Comparison of ENCODE assay signal across 8 mouse cellular contexts in the genomic region with DNA sequence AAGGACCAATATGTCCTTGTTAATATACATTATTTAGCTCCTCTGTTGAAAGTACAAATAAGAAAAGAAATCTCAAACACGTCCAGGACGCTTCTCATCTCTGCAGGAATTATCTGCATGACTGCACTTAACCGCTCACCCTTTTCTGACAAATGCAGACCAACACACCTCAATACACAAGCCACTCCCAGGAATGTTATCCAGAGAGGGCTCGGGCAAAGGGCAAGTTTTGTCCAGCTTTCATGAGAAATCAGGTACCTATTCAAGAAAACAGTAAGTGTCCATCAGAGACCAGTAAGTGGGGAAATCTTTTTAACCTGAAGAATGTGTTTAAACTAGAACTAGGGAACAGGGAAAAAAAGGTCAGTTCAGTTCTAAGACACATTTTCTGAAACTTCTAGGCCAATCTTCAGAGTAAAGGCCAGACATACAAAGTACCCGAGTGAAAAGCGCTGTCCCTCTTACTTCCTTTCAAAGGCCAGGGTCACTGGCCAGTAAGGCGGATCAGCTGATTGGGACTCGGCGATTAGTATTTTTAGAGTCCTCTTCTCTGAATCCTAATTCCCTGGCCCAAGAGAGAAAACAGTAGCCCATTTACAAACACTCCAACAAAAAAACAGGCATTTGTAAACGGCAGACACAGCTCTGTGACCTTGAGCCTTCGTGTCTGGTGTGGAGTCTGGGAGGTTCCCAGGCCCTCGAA. TPM values are rescaled to one million over a fixed set of nuclear protein-coding genes. Genes with fewer than 3 reads are reported as not detected.
DNase-seq lines count a peak whose midpoint lies in the region; ATAC-seq lines count a peak whose summit lies in the region.
"Had no signal": no experiment of that assay in that cellular context is flagged by ENCODE, and none has a peak within 500 bp of the region (broad histone marks: within the 10 kb centered on the region; RNA-seq: fewer than 3 reads in every experiment).

No protein-coding gene starts in this region.

- H3K9ac ChIP-seq in lung, embryonic 16.5 days (ENCODE audit: low read length) = peak overlapping the region; percentile 78
- H3K9ac ChIP-seq in forebrain, embryonic 16.5 days (replicated peaks; ENCODE audit: low read depth, low read length) = peak overlapping the region; percentile 96
- H3K9ac ChIP-seq in limb, embryonic 11.5 days (ENCODE audit: low read length) = peak overlapping the region; percentile 85
- peak overlapping the region; percentile 35; the same call in 1 of the 2 replicates for H3K9ac ChIP-seq in stomach, embryonic 15.5 days

- H3K4me3 ChIP-seq in lung, embryonic 16.5 days (ENCODE audit: low read length) = peak overlapping the region; percentile 76
- peak overlapping the region; percentile 99 for H3K4me3 ChIP-seq in forebrain, embryonic 16.5 days (replicated peaks; ENCODE audit: low read length)
- H3K4me3 ChIP-seq in limb, embryonic 11.5 days (ENCODE audit: low read depth, low read length) = peak overlapping the region; percentile 90
- peak overlapping the region; percentile 67 for H3K4me3 ChIP-seq in stomach, embryonic 15.5 days (replicated peaks)
- H3K4me3 ChIP-seq: myocyte had no signal

- DNase-seq in lung, postnatal 4 days = no peak
- no peak for DNase-seq in limb, embryonic 11.5 days (ENCODE audit: low spot score)
- DNase-seq in Muller cell, postnatal 12 days (ENCODE audit: inconsistent ontology term) = no peak
- DNase-seq in right cerebral cortex, postnatal 4 days = no peak

- peaks cover 20% of the 10 kb centered on the region for H3K4me1 ChIP-seq in lung, embryonic 16.5 days (replicated peaks; ENCODE audit: control insufficient read depth, insufficient read depth, low read length)
- H3K4me1 ChIP-seq in forebrain, embryonic 16.5 days (replicated peaks; ENCODE audit: control insufficient read depth, insufficient read depth, low read length) = peaks cover 10% of the 10 kb centered on the region
- no peaks in the 10 kb centered on the region for H3K4me1 ChIP-seq in limb, embryonic 11.5 days (ENCODE audit: control insufficient read depth, insufficient read depth, low read length)
- peaks cover 4% of the 10 kb centered on the region; the same call in 1 of the 2 replicates for H3K4me1 ChIP-seq in stomach, embryonic 15.5 days

- 33% methylated on average over 12 of the region's 12 CpGs for WGBS in lung, embryonic 16.5 days
- 8% methylated on average over 12 of the region's 12 CpGs for WGBS in forebrain, embryonic 16.5 days
- WGBS in limb, embryonic 11.5 days = 33% methylated on average over 12 of the region's 12 CpGs
- 29% methylated on average over 12 of the region's 12 CpGs for WGBS in stomach, embryonic 15.5 days

- peaks cover 3% of the 10 kb centered on the region; the same call in 1 of the 2 replicates for H3K27me3 ChIP-seq in lung, embryonic 16.5 days (ENCODE audit: control insufficient read depth, insufficient read depth, low read depth, low read length)
- no peaks in the 10 kb centered on the region; the same call in 1 of the 2 replicates for H3K27me3 ChIP-seq in forebrain, embryonic 16.5 days (replicated peaks; ENCODE audit: control insufficient read depth, insufficient read depth, low read length)
- 0 out of 2 replicates have a peak, but pooled peaks cover 4% of the 10 kb centered on the region for H3K27me3 ChIP-seq in limb, embryonic 11.5 days (ENCODE audit: control insufficient read depth, insufficient read depth, low read length)
- no peaks in the 10 kb centered on the region for H3K27me3 ChIP-seq in stomach, embryonic 15.5 days (replicated peaks)

- no peaks in the 10 kb centered on the region for H3K36me3 ChIP-seq in lung, embryonic 16.5 days (ENCODE audit: control insufficient read depth, insufficient read depth, low read length)
- peaks cover 8% of the 10 kb centered on the region for H3K36me3 ChIP-seq in forebrain, embryonic 16.5 days (ENCODE audit: control insufficient read depth, insufficient read depth)
- H3K36me3 ChIP-seq in limb, embryonic 11.5 days (ENCODE audit: control insufficient read depth, insufficient read depth, low read length) = no peaks in the 10 kb centered on the region
- H3K36me3 ChIP-seq in stomach, embryonic 15.5 days = no peaks in the 10 kb centered on the region

- H3K4me2 ChIP-seq in lung, embryonic 16.5 days (ENCODE audit: low read depth, low read length) = peak overlapping the region; percentile 95
- peak overlapping the region; percentile 87 for H3K4me2 ChIP-seq in forebrain, embryonic 16.5 days (ENCODE audit: low read length)
- peak overlapping the region; percentile 84 for H3K4me2 ChIP-seq in limb, embryonic 11.5 days (ENCODE audit: low read depth, severe bottlenecking)
- peak overlapping the region; percentile 84 for H3K4me2 ChIP-seq in stomach, embryonic 15.5 days

- H3K9me3 ChIP-seq in lung, embryonic 16.5 days (ENCODE audit: control insufficient read depth, low read length) = no peaks in the 10 kb centered on the region
- H3K9me3 ChIP-seq in forebrain, embryonic 16.5 days (ENCODE audit: control insufficient read depth, low read length) = no peaks in the 10 kb centered on the region
- no peaks in the 10 kb centered on the region for H3K9me3 ChIP-seq in limb, embryonic 11.5 days (ENCODE audit: control insufficient read depth, low read length)
- no peaks in the 10 kb centered on the region for H3K9me3 ChIP-seq in stomach, embryonic 15.5 days

- H3K27ac ChIP-seq in lung, embryonic 16.5 days (ENCODE audit: low read length) = no peak overlapping the region
- no peak overlapping the region for H3K27ac ChIP-seq in forebrain, embryonic 16.5 days (ENCODE audit: low read length)
- H3K27ac ChIP-seq in limb, embryonic 11.5 days (replicated peaks; ENCODE audit: low read depth, low read length) = no peak overlapping the region
- H3K27ac ChIP-seq in stomach, embryonic 15.5 days = no peak overlapping the region

- no peak for ATAC-seq in lung, embryonic 16.5 days (ENCODE audit: low read depth)
- ATAC-seq in forebrain, embryonic 16.5 days = no peak
- no peak for ATAC-seq in limb, embryonic 11.5 days (ENCODE audit: insufficient number of reproducible peaks, low FRiP score, low TSS enrichment, low read depth)
- 0 out of 2 replicates have a peak, but pooled peaks have one; percentile 4 for ATAC-seq in stomach, embryonic 15.5 days (ENCODE audit: insufficient read depth, low FRiP score, low read depth)

RNA-seq across cellular contexts. Expression of a gene that starts 0.8 kb away (rescaled TPM):
- 4.2 and 4.4 TPM in 2 replicates for polyA plus RNA-seq in lung, embryonic 16.5 days (2015; fragmentation: Nextera tagmentation; extraction: Ambion mirVana)
- polyA plus RNA-seq in forebrain, embryonic 16.5 days (2015; fragmentation: Nextera tagmentation; extraction: Ambion mirVana) = 10.5 and 12.6 TPM in 2 replicates
- 11.5 and 14.5 TPM in 2 replicates for polyA plus RNA-seq in limb, embryonic 11.5 days (2014; fragmentation: Nextera tagmentation; extraction: Ambion mirVana)
- polyA plus RNA-seq in stomach, embryonic 15.5 days (2015; fragmentation: Nextera tagmentation; extraction: Ambion mirVana) = 3.6 and 4.9 TPM in 2 replicates

RNA-seq across cellular contexts. Expression of a gene that starts 8.5 kb away (rescaled TPM):
- polyA plus RNA-seq in lung, embryonic 16.5 days (2015; fragmentation: Nextera tagmentation; extraction: Ambion mirVana) = 12.1 and 14.4 TPM in 2 replicates
- 15.8 and 20.5 TPM in 2 replicates for polyA plus RNA-seq in forebrain, embryonic 16.5 days (2015; fragmentation: Nextera tagmentation; extraction: Ambion mirVana)
- 11.5 and 12.3 TPM in 2 replicates for polyA plus RNA-seq in limb, embryonic 11.5 days (2014; fragmentation: Nextera tagmentation; extraction: Ambion mirVana)
- 12.5 and 14.0 TPM in 2 replicates for polyA plus RNA-seq in stomach, embryonic 15.5 days (2015; fragmentation: Nextera tagmentation; extraction: Ambion mirVana)

Comparison
In these comparisons a context has a peak if more than half of its experiments do, and no peak if none do; other contexts are left out.
1. H3K9ac ChIP-seq: peak in every context shown above with its lines; median percentile 96 in forebrain, embryonic 16.5 days; 85 in limb, embryonic 11.5 days; 78 in lung, embryonic 16.5 days; 35 in stomach, embryonic 15.5 days.